Mouse (Mus musculus) T-helper 2 cell (primary cell): ENCODE data around the gene Ceacam18.
"Not testable (repeated sequence)": the region's sequence is repeated elsewhere in the genome, so short reads cannot be mapped to it uniquely, and the experiment has no call there.

Source experiments
- in situ Hi-C: fragments of 300-600 bp; cut with MboI, MseI; formaldehyde crosslinking; loops from one replicate; pipeline ENCODE4 v1.15.1; 2025; ENCODE audit warnings: high pct_unique_total_duplicates

The Ceacam18 gene

DNA sequence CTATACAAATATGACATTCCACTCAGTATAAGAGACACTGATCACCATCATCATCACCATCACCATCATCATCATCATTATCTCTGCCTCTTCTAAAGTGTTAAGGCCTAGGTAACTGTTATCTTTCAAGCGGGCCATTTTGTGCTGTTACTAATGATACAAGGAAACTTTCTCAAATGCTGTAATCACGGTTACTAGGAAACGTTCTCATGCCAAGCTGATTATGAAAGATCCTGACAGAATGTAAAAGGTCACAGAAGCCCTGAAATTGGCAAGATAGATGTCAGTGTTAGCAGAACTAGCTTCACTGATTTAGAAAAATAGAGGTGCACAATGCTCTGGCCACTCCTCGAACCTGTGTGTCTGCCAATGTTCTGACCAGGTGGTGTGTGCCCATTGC is 32.7 kb downstream of the Ceacam18 start:
- in situ Hi-C loops, result not testable (repeated sequence)

DNA sequence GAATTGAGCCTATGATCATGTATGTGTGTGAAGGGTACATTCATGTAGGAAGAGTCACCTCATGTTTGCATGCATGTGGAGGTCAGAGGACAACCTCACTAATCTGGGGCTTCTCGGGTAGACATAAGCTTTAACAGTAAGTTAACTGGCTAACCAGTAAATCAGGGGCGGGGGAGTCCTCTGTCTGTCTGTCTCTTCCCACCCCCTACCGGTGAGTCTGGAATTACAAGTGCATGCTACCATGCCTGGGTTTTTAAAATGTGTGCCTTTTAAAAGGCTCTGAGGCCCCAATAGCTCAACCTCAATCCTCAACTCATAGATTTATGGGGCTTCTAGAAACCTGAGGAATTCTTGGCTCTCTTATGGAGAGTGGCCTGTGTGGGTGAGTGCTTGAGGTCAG is 34.1 kb downstream of the Ceacam18 start:
- in situ Hi-C loops, result no loop called here

DNA sequence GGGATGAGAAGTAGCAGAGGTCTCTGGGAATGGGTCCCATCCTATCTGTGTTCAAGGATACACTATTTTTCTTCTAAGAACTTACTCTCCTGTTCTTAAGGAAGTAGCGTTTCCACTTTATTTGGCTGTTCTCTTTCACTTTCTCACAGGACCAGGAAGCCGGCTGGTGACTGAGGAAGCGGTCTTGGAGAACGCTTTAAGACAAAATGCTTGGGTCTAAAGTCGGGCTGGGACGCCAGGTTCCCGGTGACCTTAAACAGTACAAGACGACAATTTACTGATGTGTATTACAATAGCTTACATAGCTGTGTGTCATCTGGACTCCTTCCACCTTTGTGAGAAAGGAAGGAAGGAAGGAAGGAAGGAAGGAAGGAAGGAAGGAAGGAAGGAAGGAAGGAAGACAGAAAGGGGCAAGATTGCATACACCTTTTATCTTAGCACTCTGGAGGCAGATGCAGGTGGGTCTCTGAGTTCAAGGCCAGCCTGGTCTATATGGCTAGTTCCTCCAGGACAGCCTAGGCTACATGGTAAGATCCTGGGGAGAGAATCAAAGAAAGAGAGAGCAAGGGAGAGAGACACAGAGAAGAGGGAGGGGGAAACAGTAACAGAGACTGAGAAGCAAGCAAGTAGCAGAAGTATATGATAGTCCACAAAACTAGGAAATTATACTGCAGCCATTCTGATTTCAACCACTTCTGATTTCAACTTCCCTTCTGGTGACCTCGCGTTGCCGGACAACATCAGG is 36.7 kb downstream of the Ceacam18 start:
- in situ Hi-C loops, result loop anchor here (5.0 to 10.0 kb wide), 2 partner anchors 89 to 824 kb away; partner anchors contain the start of genes Emc10 and Fam71e1

DNA sequence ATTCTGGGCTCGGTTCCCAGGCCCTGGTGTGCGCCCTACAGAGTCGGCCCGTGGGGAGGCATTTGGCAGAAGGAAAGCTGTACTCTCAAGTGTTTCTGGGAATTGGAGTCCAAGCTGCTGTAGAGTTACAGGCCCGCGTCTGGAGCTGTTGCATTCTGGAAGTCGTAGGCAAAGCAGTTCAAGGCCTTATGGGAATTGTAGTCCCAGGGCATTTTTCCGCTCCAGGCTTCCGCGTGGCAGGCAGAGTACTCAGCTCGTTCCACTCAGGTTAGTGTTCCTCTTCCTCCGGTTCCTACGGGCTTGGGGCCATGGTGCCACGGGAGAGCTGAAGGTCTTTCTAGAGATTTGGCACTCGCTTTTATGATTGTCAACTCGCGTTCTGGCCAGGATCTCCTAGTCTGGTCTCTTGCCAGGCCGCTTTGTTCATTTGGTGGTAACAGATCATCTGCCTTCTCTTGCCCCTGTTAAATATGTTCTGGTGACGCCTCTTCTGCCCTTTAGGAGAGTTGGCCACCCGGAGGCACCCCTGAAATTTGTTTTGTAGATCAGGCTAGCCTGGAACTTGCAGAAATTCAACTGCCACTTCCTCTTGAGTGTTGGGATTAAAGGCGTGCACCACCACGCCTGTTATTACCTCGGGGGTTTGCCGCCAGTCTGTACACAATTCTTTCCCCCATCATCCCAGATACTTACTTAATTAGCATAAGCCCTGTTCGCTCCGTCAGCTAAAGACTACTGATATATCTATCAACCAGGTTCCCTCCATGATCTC is 37.5 kb downstream of the Ceacam18 start, which contains the start of gene Ctu1:
TSS of gene Ctu1 (plus strand) at position 208 of the 772 bp plus-strand sequence.
- in situ Hi-C loops, result loop anchor here (5.0 to 10.0 kb wide), 2 partner anchors 90 to 823 kb away; partner anchors contain the start of genes Emc10 and Fam71e1

DNA sequence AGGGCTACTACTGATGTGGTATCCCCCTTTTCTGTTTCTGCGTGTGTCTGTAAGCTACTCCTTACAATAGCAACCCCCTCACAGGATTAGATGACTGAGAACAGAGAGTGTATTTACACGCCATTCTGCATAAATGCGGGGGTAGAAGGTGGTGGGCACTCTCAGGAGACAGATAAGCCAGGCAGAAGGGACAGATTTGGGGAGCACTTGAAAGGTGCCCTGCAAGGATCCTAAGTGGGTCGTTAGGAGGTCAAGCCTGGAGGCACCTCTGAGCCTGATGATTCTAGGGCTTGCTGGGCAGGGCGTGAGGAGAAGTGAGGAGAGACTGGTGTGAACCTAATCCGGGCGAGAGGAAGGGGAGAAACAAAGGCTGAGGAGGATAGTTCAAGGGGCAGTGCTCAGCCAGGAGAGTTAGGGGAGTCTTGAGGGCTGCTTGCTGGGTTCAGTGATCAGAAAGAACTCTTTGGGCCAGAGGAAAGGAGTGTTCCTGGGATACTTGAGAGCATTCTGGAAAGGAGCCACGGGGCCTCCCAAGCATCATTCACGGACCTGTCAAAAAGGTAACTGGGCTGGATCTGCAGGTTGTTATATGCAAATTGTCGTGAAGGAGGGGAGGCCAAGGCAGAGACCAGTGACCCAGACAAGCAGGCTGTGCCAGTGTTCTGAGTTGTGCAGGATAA is 38.2 kb downstream of the Ceacam18 start:
- in situ Hi-C loops, result loop anchor here (5.0 to 10.0 kb wide), 2 partner anchors 90 to 822 kb away; partner anchors contain the start of genes Emc10 and Fam71e1

DNA sequence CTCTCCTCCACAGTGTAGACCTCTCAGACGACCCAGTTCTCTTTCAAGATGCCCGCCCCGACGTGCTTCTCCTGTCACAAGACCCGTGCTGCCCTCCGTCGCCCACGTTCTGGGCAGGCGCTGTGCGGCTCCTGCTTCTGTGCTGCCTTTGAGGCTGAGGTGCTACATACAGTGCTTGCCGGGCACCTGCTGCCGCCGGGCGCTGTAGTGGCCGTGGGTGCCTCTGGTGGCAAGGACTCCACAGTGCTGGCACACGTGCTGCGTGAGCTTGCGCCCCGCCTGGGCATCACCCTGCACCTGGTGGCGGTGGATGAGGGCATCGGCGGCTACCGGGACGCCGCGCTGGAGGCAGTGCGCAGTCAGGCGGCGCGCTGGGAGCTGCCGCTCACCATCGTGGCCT is 40.6 kb downstream of the Ceacam18 start:
- in situ Hi-C loops, result loop anchor here (10.0 kb wide), 1 partner anchor 820 kb away; the partner anchor contains the start of genes Emc10 and Fam71e1

DNA sequence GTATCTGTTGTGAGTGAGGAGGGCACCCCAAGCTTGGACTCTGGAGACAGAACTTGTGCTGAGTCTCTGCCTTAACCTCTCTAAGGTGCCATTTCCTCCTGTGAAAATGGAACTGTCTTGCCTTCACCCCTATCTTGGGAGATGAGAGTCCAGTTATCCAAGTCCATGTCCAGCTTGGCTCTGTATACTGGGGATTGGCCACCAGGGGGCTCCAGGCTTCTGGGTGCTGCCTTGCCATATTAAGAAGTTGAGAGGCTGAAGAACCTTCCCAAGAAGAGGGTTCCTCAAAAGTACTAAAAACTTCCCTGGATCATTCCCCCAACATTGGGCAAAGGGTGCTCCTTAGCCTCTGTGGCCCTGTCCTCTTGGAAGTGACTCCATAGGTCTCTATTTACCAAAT is 44.0 kb downstream of the Ceacam18 start:
- in situ Hi-C loops, result loop anchor here (10.0 kb wide), 1 partner anchor 816 kb away; the partner anchor contains the start of genes Emc10 and Fam71e1

DNA sequence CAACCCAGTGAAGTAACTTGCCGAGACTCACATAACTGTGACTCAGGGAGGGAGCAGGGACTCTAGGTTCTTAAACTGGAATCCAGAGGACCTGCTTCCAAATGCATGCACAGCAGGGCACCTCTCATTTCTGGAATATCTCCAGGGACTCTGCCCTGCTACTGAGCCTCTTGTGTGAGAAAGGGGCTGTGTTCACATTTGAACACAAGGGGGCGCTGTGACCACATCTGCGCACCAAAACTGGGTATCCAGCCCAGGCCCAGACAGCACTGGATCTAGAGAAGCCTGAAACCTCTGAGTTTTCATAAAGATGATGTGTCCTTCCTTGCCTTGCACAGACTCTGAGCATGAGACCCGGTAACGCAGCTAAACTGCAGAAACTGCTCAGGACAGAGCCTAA is 46.5 kb downstream of the Ceacam18 start:
- in situ Hi-C loops, result loop anchor here (10.0 kb wide), 1 partner anchor 234 kb away; no protein-coding TSS in a partner anchor

DNA sequence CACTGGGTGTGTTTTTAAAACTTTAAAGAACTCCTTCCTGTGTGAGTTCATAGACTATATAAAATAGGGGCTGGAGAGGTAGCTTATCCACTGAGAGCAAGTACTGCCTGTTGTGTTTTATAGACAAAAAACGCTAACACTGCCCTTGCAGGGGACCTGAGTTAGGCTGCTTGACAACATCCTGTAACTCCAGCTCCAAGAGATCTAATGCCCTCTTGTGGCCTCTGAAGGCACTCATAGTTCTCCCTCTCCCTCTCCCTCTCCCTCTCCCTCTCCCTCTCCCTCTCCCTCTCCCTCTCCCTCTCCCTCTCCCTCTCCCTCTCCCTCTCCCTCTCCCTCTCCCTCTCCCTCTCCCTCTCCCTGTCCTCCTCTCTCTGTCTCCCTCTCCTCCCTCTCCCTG is 48.0 kb downstream of the Ceacam18 start:
- in situ Hi-C loops, result loop anchor here (10.0 kb wide), 1 partner anchor 232 kb away; no protein-coding TSS in a partner anchor

DNA sequence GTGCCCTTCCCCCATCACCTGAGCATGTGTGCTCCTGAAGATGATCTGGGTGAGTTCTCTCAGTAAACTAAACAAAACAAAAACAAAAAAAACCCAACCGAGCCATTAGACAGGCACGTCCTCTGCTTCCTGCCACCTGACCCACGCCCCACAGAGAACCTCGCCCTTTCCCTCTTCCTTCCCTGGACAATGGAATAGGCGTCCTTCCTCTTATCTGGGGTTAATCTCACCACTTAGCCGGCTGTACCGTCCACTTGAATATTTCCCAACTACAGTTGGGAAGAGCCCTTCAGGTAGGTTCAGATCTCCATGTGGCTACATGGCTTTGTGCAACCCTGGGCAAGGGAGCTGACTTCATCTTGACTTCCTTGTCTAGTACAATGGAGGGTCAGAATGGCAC is 50.6 kb downstream of the Ceacam18 start:
- in situ Hi-C loops, result loop anchor here (10.0 kb wide), 1 partner anchor 230 kb away; no protein-coding TSS in a partner anchor

DNA sequence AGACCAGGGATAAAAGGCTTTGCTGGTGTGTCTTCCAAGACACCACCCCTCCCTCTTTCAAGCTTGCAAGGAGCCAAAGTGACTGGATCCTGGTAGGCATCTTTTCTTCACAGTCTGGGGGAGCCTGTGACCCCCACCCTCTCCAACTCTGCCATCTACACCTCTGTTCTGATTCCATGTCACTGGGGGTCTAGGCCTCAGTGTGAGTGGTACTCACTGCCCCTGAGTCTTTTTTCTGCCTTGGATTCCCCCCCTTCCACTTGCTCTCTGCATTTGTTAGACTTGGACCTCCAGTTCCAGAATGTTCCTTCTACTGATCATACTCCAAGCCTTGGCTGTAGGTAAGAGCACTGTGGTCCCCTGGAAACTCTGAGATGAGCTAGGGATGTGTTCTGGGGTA is 55.6 kb downstream of the Ceacam18 start, which contains the start of gene Klk14:
TSS of gene Klk14 (plus strand) at position 301 of the 400 bp plus-strand sequence.
- in situ Hi-C loops, result loop anchor here (5.0 kb wide), 1 partner anchor 87 kb away; no protein-coding TSS in a partner anchor
